Mouse (Mus musculus): ENCODE results near the gene Gpa33.
"Not testable (repeated sequence)": the region's sequence is repeated elsewhere in the genome, so short reads cannot be mapped to it uniquely, and the experiment has no call there.

Gpa33 gene

GRCm38 (mm10) chr1:166132367-166132766 lies 2.3 kb downstream of the Gpa33 start:
- in situ Hi-C loops (cut with MboI, MseI), result no loop called here

- in situ Hi-C loops (cut with MboI, MseI), result no loop called here
These were observed 5.2 kb downstream of the Gpa33 start for GRCm38 (mm10) chr1:166135091-166135740.

GRCm38 (mm10) chr1:166137244-166137938 lies 7.4 kb downstream of the Gpa33 start:
- in situ Hi-C loops (cut with MboI, MseI), result no loop called here

- in situ Hi-C loops (cut with MboI, MseI), result no loop called here
These were observed 8.1 kb downstream of the Gpa33 start for GRCm38 (mm10) chr1:166138136-166138535.

GRCm38 (mm10) chr1:166139113-166139512 lies 9.1 kb downstream of the Gpa33 start:
- in situ Hi-C loops (cut with MboI, MseI), result no loop called here

- in situ Hi-C loops (cut with MboI, MseI), result no loop called here
These were observed 9.7 kb downstream of the Gpa33 start for GRCm38 (mm10) chr1:166139620-166140184.

- in situ Hi-C loops (cut with MboI, MseI), result not testable (repeated sequence)
These were observed 11.8 kb downstream of the Gpa33 start for GRCm38 (mm10) chr1:166141868-166142267.

GRCm38 (mm10) chr1:166142369-166142768 lies 12.3 kb downstream of the Gpa33 start:
- in situ Hi-C loops (cut with MboI, MseI), result no loop called here

GRCm38 (mm10) chr1:166146626-166147025 lies 16.6 kb downstream of the Gpa33 start:
- in situ Hi-C loops (cut with MboI, MseI), result loop anchor here in 1 of 2 experiments (5.0 kb wide), 1 partner anchor 254 kb away; no protein-coding TSS in a partner anchor

GRCm38 (mm10) chr1:166147657-166148056 lies 17.6 kb downstream of the Gpa33 start:
- in situ Hi-C loops (cut with MboI, MseI), result loop anchor here in 1 of 2 experiments (5.0 kb wide), 1 partner anchor 255 kb away; no protein-coding TSS in a partner anchor

- in situ Hi-C loops (cut with MboI, MseI), result loop anchor here in 1 of 2 experiments (5.0 kb wide), 1 partner anchor 257 kb away; no protein-coding TSS in a partner anchor
These were observed 19.4 kb downstream of the Gpa33 start for GRCm38 (mm10) chr1:166149441-166149840.

- in situ Hi-C loops (cut with MboI, MseI), result loop anchor here (5.0 to 10.0 kb wide), 7 partner anchors 48 to 508 kb away; partner anchors contain the start of gene Pou2f1 (in 1 of the 2)
These were observed 20.0 kb downstream of the Gpa33 start for GRCm38 (mm10) chr1:166150035-166150434.

- in situ Hi-C loops (cut with MboI, MseI), result loop anchor here (5.0 to 10.0 kb wide), 7 partner anchors 49 to 509 kb away; partner anchors contain the start of gene Pou2f1 (in 1 of the 2)
These were observed 21.3 kb downstream of the Gpa33 start for GRCm38 (mm10) chr1:166151341-166151740.

- in situ Hi-C loops (cut with MboI, MseI), result loop anchor here (5.0 to 10.0 kb wide), 7 partner anchors 50 to 510 kb away; partner anchors contain the start of gene Pou2f1 (in 1 of the 2)
These were observed 22.0 kb downstream of the Gpa33 start for GRCm38 (mm10) chr1:166152034-166152433.

GRCm38 (mm10) chr1:166153351-166154120 lies 23.5 kb downstream of the Gpa33 start:
- in situ Hi-C loops (cut with MboI, MseI), result loop anchor here (5.0 to 10.0 kb wide), 7 partner anchors 51 to 511 kb away; partner anchors contain the start of gene Pou2f1 (in 1 of the 2)

GRCm38 (mm10) chr1:166154162-166155112 lies 24.4 kb downstream of the Gpa33 start:
- in situ Hi-C loops (cut with MboI, MseI), result loop anchor here (5.0 to 10.0 kb wide), 8 partner anchors 52 to 512 kb away; partner anchors contain the start of gene Pou2f1 (in 1 of the 2)

GRCm38 (mm10) chr1:166155113-166155494 lies 25.1 kb downstream of the Gpa33 start:
- in situ Hi-C loops (cut with MboI, MseI), result loop anchor here in 1 of 2 experiments (5.0 to 10.0 kb wide), 2 partner anchors 207 to 300 kb away; no protein-coding TSS in a partner anchor

GRCm38 (mm10) chr1:166157712-166158111 lies 27.7 kb downstream of the Gpa33 start:
- in situ Hi-C loops (cut with MboI, MseI), result loop anchor here in 1 of 2 experiments (5.0 to 10.0 kb wide), 2 partner anchors 205 to 303 kb away; no protein-coding TSS in a partner anchor

GRCm38 (mm10) chr1:166158664-166159063 lies 28.6 kb downstream of the Gpa33 start:
- in situ Hi-C loops (cut with MboI, MseI), result loop anchor here in 1 of 2 experiments (5.0 to 10.0 kb wide), 2 partner anchors 204 to 304 kb away; no protein-coding TSS in a partner anchor

All from T-helper 17 cell (primary cell).